Mouse (Mus musculus) intestine, embryonic 14.5 days (tissue): ENCODE measurements around the gene Casp3. TPM values are rescaled to one million over a fixed set of nuclear protein-coding genes. Genes with fewer than 3 reads are reported as not detected.
"Not testable (repeated sequence)": the region's sequence is repeated elsewhere in the genome, so short reads cannot be mapped to it uniquely, and the experiment has no call there.

Experiments used
- ATAC-seq: fragments of 200-750 bp; cut with Nextera tagmentation; replicated peaks from 2 replicates; pipeline ENCODE4 v1.8.0; 2017; ENCODE audit warnings: low read depth, moderate number of reproducible peaks, moderate TSS enrichment, moderate library complexity; ENCODE audit not compliant: low FRiP score, low TSS enrichment
- DNase-seq: peaks from one replicate; pipeline ENCODE4 v3.0.0-alpha.2; 2018; ENCODE audit warnings: low spot score
- H3K27ac ChIP-seq: fragments of 300-500 bp; sonication (generic); 2 replicates; pipeline ENCODE4 v1.5.1; 2014; ENCODE audit warnings: low read depth, mild to moderate bottlenecking, control low read depth
- H3K27me3 ChIP-seq: fragments of 300-500 bp; sonication (generic); replicated peaks from 2 replicates; pipeline ENCODE4 v1.6.1; 2014; ENCODE audit warnings: low read length, control low read depth; ENCODE audit not compliant: control insufficient read depth, insufficient read depth
- H3K36me3 ChIP-seq: fragments of 300-500 bp; sonication (generic); 2 replicates; pipeline ENCODE4 v1.6.1; 2014; ENCODE audit warnings: low read length, control low read depth; ENCODE audit not compliant: control insufficient read depth, insufficient read depth
- H3K4me1 ChIP-seq: fragments of 300-500 bp; sonication (generic); replicated peaks from 2 replicates; pipeline ENCODE4 v1.6.1; 2014; ENCODE audit warnings: low read length, control low read depth, mixed read lengths; ENCODE audit not compliant: control insufficient read depth, insufficient read depth
- H3K4me2 ChIP-seq: fragments of 300-500 bp; sonication (generic); 2 replicates; pipeline ENCODE4 v1.6.1; 2014; ENCODE audit warnings: low read length
- H3K4me3 ChIP-seq: fragments of 300-500 bp; sonication (generic); 2 replicates; pipeline ENCODE4 v1.5.1; 2014; ENCODE audit warnings: low read depth, low read length, control low read depth, mixed read lengths
- H3K9ac ChIP-seq: fragments of 300-500 bp; sonication (generic); 2 replicates; pipeline ENCODE4 v1.6.1; 2014; ENCODE audit warnings: mild to moderate bottlenecking, low read length
- H3K9me3 ChIP-seq: fragments of 300-500 bp; sonication (generic); 2 replicates; pipeline ENCODE4 v1.6.1; 2016; ENCODE audit warnings: low read length, control low read depth; ENCODE audit not compliant: control insufficient read depth
- WGBS: fragments of 180-500 bp; shearing (Covaris S2); extraction: QIAGEN DNeasy Blood & Tissue Kit; methylation state at CpG from one replicate; pipeline ENCODE4 v1.1.7; 2014; 5-methylcytosine and 5-hydroxymethylcytosine counted together
- polyA plus RNA-seq: library from polyadenylated mRNA; unstranded; fragments of >200 nt; fragmentation: Nextera tagmentation; extraction: Ambion mirVana; gene quantifications from 2 replicates; pipeline ENCODE4 v1.2.1, GENCODE M21; 2014

Gene Casp3
- polyA plus RNA-seq, 1 experiment from 2014 or later: 57.1 TPM

GRCm38 (mm10) chr8:46584328-46584727 lies 32.8 kb upstream of the Casp3 start:
- not testable (repeated sequence) for H3K9me3 ChIP-seq, H3K4me3 ChIP-seq, H3K9ac ChIP-seq, ATAC-seq, H3K4me2 ChIP-seq, DNase-seq, H3K4me1 ChIP-seq, H3K27ac ChIP-seq, H3K27me3 ChIP-seq
- H3K36me3 ChIP-seq: peaks cover 24% of the 10 kb centered on the region
- 46% methylated on average over 4 of the region's 4 CpGs for WGBS

GRCm38 (mm10) chr8:46585576-46585975 lies 31.5 kb upstream of the Casp3 start:
- 81% methylated on average over 3 of the region's 3 CpGs for WGBS
- ATAC-seq (no peak), DNase-seq (peak; percentile 23)
- peaks cover 16% of the 10 kb centered on the region; the same call in 1 of the 2 replicates for H3K36me3 ChIP-seq
- H3K27me3 ChIP-seq: no peaks in the 10 kb centered on the region
- no peak overlapping the region for H3K4me2 ChIP-seq
- no peak overlapping the region for H3K27ac ChIP-seq
- no peaks in the 10 kb centered on the region for H3K9me3 ChIP-seq
- no peak overlapping the region for H3K9ac ChIP-seq
- no peaks in the 10 kb centered on the region for H3K4me1 ChIP-seq
- no peak overlapping the region for H3K4me3 ChIP-seq

DNA sequence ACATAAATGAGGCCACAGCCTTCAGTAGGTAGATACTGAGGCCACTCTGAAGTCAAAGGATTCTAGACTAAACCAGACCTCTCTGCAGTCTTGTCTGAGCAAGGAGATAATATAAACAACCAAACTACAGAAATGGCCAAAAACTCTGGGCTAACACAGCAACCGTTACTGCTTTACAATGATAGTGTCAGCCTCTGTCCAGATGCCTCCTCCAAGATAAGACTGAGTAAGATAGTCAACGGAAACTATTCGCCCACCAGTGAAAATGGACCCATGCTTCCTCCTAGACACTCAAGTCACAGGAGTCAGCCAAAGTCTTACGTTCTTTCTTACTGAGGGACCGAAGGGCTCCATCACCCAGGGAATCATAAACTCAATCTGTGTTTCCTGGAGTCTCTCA lies 29.2 kb upstream of the Casp3 start:
- DNase-seq (peak; percentile 24), ATAC-seq (no peak)
- Histone ChIP-seq H3K27me3 (no peaks in the 10 kb centered on the region), H3K27ac (no peak overlapping the region), H3K9ac (no peak overlapping the region), H3K4me3 (no peak overlapping the region), H3K9me3 (no peaks in the 10 kb centered on the region), H3K4me1 (no peaks in the 10 kb centered on the region), H3K4me2 (no peak overlapping the region), H3K36me3 (peaks cover 7% of the 10 kb centered on the region; the same call in 1 of the 2 replicates)
- WGBS: 76% methylated on average over 5 of the region's 5 CpGs

GRCm38 (mm10) chr8:46588663-46589062 lies 28.4 kb upstream of the Casp3 start:
- H3K36me3 ChIP-seq: peaks cover 7% of the 10 kb centered on the region; the same call in 1 of the 2 replicates
- no peak overlapping the region for H3K9ac ChIP-seq
- 91% methylated on average over 2 of the region's 2 CpGs for WGBS
- no peaks in the 10 kb centered on the region for H3K27me3 ChIP-seq
- no peaks in the 10 kb centered on the region for H3K9me3 ChIP-seq
- H3K4me1 ChIP-seq: no peaks in the 10 kb centered on the region
- ATAC-seq (no peak), DNase-seq (no peak)
- no peak overlapping the region for H3K4me2 ChIP-seq
- H3K27ac ChIP-seq: no peak overlapping the region
- no peak overlapping the region for H3K4me3 ChIP-seq

DNA sequence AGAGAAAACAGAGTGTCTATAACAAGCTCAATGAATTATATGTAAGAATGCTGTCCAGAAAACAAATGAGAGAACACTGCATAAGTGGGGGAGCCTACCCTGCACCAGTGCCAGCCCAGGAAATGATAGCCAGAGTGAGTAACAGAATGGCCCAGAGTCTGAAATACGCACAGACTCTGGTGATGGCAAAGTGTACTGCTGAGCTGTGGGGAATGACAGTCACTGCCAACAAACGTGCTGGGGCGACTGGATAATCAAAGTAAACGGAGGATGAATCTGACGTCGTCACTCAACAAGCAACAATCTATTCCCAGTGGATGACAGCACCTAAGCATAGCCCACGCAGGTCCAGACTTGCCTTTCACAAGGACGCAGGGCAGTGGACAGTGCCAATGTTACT lies 24.0 kb upstream of the Casp3 start:
- Histone ChIP-seq H3K9me3 (no peaks in the 10 kb centered on the region), H3K9ac (no peak overlapping the region), H3K4me1 (no peaks in the 10 kb centered on the region), H3K27ac (no peak overlapping the region), H3K27me3 (no peaks in the 10 kb centered on the region), H3K4me3 (no peak overlapping the region), H3K36me3 (peaks cover 9% of the 10 kb centered on the region), H3K4me2 (no peak overlapping the region)
- DNase-seq (no peak), ATAC-seq (no peak)
- 78% methylated on average over 8 of the region's 8 CpGs for WGBS

GRCm38 (mm10) chr8:46593772-46594171 lies 23.3 kb upstream of the Casp3 start:
- Histone ChIP-seq H3K9ac (no peak overlapping the region), H3K9me3 (no peaks in the 10 kb centered on the region), H3K36me3 (peaks cover 10% of the 10 kb centered on the region), H3K27me3 (no peaks in the 10 kb centered on the region), H3K4me1 (no peaks in the 10 kb centered on the region), H3K4me2 (no peak overlapping the region), H3K27ac (no peak overlapping the region), H3K4me3 (no peak overlapping the region)
- no peak for DNase-seq
- 84% methylated on average over 2 of the region's 2 CpGs for WGBS
- no peak for ATAC-seq

- H3K9me3 ChIP-seq: no peaks in the 10 kb centered on the region
- no peak overlapping the region for H3K4me2 ChIP-seq
- H3K27ac ChIP-seq: no peak overlapping the region
- peaks cover 12% of the 10 kb centered on the region for H3K36me3 ChIP-seq
- no peaks in the 10 kb centered on the region for H3K27me3 ChIP-seq
- no peaks in the 10 kb centered on the region for H3K4me1 ChIP-seq
- no peak for DNase-seq
- 94% methylated on average over 2 of the region's 2 CpGs for WGBS
- H3K9ac ChIP-seq: no peak overlapping the region
- H3K4me3 ChIP-seq: no peak overlapping the region
- ATAC-seq: no peak
These were observed 21.5 kb upstream of the Casp3 start for GRCm38 (mm10) chr8:46595593-46595992.

GRCm38 (mm10) chr8:46596530-46596929 lies 20.6 kb upstream of the Casp3 start:
- no peak for DNase-seq
- no peak overlapping the region for H3K4me3 ChIP-seq
- 78% methylated on average over 2 of the region's 2 CpGs for WGBS
- H3K9me3 ChIP-seq: no peaks in the 10 kb centered on the region
- H3K36me3 ChIP-seq: peaks cover 12% of the 10 kb centered on the region
- no peak overlapping the region for H3K9ac ChIP-seq
- no peak overlapping the region for H3K27ac ChIP-seq
- H3K4me1 ChIP-seq: no peaks in the 10 kb centered on the region
- H3K4me2 ChIP-seq: no peak overlapping the region
- ATAC-seq: no peak
- no peaks in the 10 kb centered on the region for H3K27me3 ChIP-seq

- Histone ChIP-seq H3K9me3 (no peaks in the 10 kb centered on the region), H3K27me3 (no peaks in the 10 kb centered on the region), H3K36me3 (peaks cover 12% of the 10 kb centered on the region), H3K27ac (no peak overlapping the region), H3K4me1 (no peaks in the 10 kb centered on the region), H3K4me2 (no peak overlapping the region), H3K4me3 (no peak overlapping the region), H3K9ac (no peak overlapping the region)
- ATAC-seq (no peak), DNase-seq (no peak)
- 60% methylated on average over 2 of the region's 2 CpGs for WGBS
These were observed 19.7 kb upstream of the Casp3 start for GRCm38 (mm10) chr8:46597411-46597810.
